Mouse (Mus musculus): ENCODE results near the gene Slc25a47. TPM values are rescaled to one million over a fixed set of nuclear protein-coding genes. Genes with fewer than 3 reads are reported as not detected.

Gene Slc25a47
- total RNA-seq (2015; ENCODE audit: low replicate concordance) (9.0 TPM in 1 of 2 replicates, not detected in the other), total RNA-seq (2017; ENCODE audit: low replicate concordance) (2.0 and 2.8 TPM in 2 replicates)

- peak; percentile 98 for ATAC-seq (replicated peaks; ENCODE audit: low FRiP score, poor library complexity, severe bottlenecking)
These were observed at the start of gene Slc25a47, which contains the start of gene Slc25a29 for GRCm38 (mm10) chr12:108835840-108836409. Gene Slc25a47, plus strand, starts transcription at chr12:108836046. Gene Slc25a29, minus strand, starts transcription at chr12:108835883.

- no peak for ATAC-seq (replicated peaks; ENCODE audit: low FRiP score, poor library complexity, severe bottlenecking)
These were observed 48.5 kb upstream of the Slc25a47 start for GRCm38 (mm10) chr12:108787329-108787728.

GRCm38 (mm10) chr12:108792152-108792545 is 43.7 kb upstream of the Slc25a47 start:
- ATAC-seq (replicated peaks; ENCODE audit: low FRiP score, poor library complexity, severe bottlenecking): peak; percentile 54

GRCm38 (mm10) chr12:108792546-108793452 is 43.0 kb upstream of the Slc25a47 start, which contains the start of gene Yy1:
Gene Yy1, plus strand, starts transcription at chr12:108792973.
- peak; percentile 86 for ATAC-seq (replicated peaks; ENCODE audit: low FRiP score, poor library complexity, severe bottlenecking)

GRCm38 (mm10) chr12:108793453-108793941 is 42.3 kb upstream of the Slc25a47 start:
- no peak for ATAC-seq (replicated peaks; ENCODE audit: low FRiP score, poor library complexity, severe bottlenecking)

- ATAC-seq (replicated peaks; ENCODE audit: low FRiP score, poor library complexity, severe bottlenecking): peak; percentile 58
These were observed 41.7 kb upstream of the Slc25a47 start for GRCm38 (mm10) chr12:108794078-108794711.

- 0 out of 2 replicates have a peak, but pooled peaks have one; percentile 29 for ATAC-seq (replicated peaks; ENCODE audit: low FRiP score, poor library complexity, severe bottlenecking)
These were observed 40.8 kb upstream of the Slc25a47 start for GRCm38 (mm10) chr12:108794979-108795537.

GRCm38 (mm10) chr12:108801613-108802012 is 34.2 kb upstream of the Slc25a47 start:
- no peak for ATAC-seq (replicated peaks; ENCODE audit: low FRiP score, poor library complexity, severe bottlenecking)

- no peak for ATAC-seq (replicated peaks; ENCODE audit: low FRiP score, poor library complexity, severe bottlenecking)
These were observed 31.5 kb upstream of the Slc25a47 start for GRCm38 (mm10) chr12:108804388-108804787.

- no peak for ATAC-seq (replicated peaks; ENCODE audit: low FRiP score, poor library complexity, severe bottlenecking)
These were observed 27.4 kb upstream of the Slc25a47 start for GRCm38 (mm10) chr12:108808465-108808864.

GRCm38 (mm10) chr12:108809771-108810170 is 26.1 kb upstream of the Slc25a47 start:
- ATAC-seq (replicated peaks; ENCODE audit: low FRiP score, poor library complexity, severe bottlenecking): no peak

GRCm38 (mm10) chr12:108810309-108810708 is 25.5 kb upstream of the Slc25a47 start:
- peak; percentile 50 for ATAC-seq (replicated peaks; ENCODE audit: low FRiP score, poor library complexity, severe bottlenecking)

GRCm38 (mm10) chr12:108811133-108811532 is 24.7 kb upstream of the Slc25a47 start:
- peak; percentile 80 for ATAC-seq (replicated peaks; ENCODE audit: low FRiP score, poor library complexity, severe bottlenecking)

GRCm38 (mm10) chr12:108812463-108812862 is 23.4 kb upstream of the Slc25a47 start:
- no peak for ATAC-seq (replicated peaks; ENCODE audit: low FRiP score, poor library complexity, severe bottlenecking)

- no peak for ATAC-seq (replicated peaks; ENCODE audit: low FRiP score, poor library complexity, severe bottlenecking)
These were observed 21.4 kb upstream of the Slc25a47 start for GRCm38 (mm10) chr12:108814470-108814869.

- ATAC-seq (replicated peaks; ENCODE audit: low FRiP score, poor library complexity, severe bottlenecking): no peak
These were observed 19.3 kb upstream of the Slc25a47 start for GRCm38 (mm10) chr12:108816569-108816968.

GRCm38 (mm10) chr12:108820461-108820860 is 15.4 kb upstream of the Slc25a47 start:
- ATAC-seq (replicated peaks; ENCODE audit: low FRiP score, poor library complexity, severe bottlenecking): no peak

GRCm38 (mm10) chr12:108823036-108823435 is 12.8 kb upstream of the Slc25a47 start:
- ATAC-seq (replicated peaks; ENCODE audit: low FRiP score, poor library complexity, severe bottlenecking): no peak

- no peak for ATAC-seq (replicated peaks; ENCODE audit: low FRiP score, poor library complexity, severe bottlenecking)
These were observed 11.5 kb upstream of the Slc25a47 start for GRCm38 (mm10) chr12:108824225-108824874.
